Mouse (Mus musculus): Measurements from ENCODE around the gene Eno3. TPM values are rescaled to one million over a fixed set of nuclear protein-coding genes. Genes with fewer than 3 reads are reported as not detected.

Eno3 gene
- polyA plus RNA-seq, 1 experiment from 2014 or later, result 13.9 TPM

GRCm38 (mm10) chr11:70697376-70697775 is 40.4 kb downstream of the Eno3 start:
- WGBS, result 65% methylated on average over 3 of the region's 3 CpGs
- H3K4me3 ChIP-seq (replicated peaks), result no peak overlapping the region
- H3K4me1 ChIP-seq, result peaks cover 14% of the 10 kb centered on the region
- H3K36me3 ChIP-seq, result no peaks in the 10 kb centered on the region
- H3K27ac ChIP-seq, result no peak overlapping the region
- no peaks in the 10 kb centered on the region for H3K27me3 ChIP-seq (replicated peaks)
- H3K9me3 ChIP-seq, result no peaks in the 10 kb centered on the region
- no peak for ATAC-seq (ENCODE audit: insufficient read depth, low FRiP score, low read depth)
- H3K9ac ChIP-seq, result no peak overlapping the region
- no peak overlapping the region for H3K4me2 ChIP-seq

- Histone ChIP-seq H3K9ac (no peak overlapping the region), H3K27ac (no peak overlapping the region), H3K4me2 (no peak overlapping the region), H3K36me3 (0 out of 2 replicates have a peak, but pooled peaks cover 4% of the 10 kb centered on the region), H3K4me1 (peaks cover 19% of the 10 kb centered on the region), H3K9me3 (no peaks in the 10 kb centered on the region), H3K4me3 (replicated peaks) (no peak overlapping the region), H3K27me3 (replicated peaks) (no peaks in the 10 kb centered on the region)
- ATAC-seq (ENCODE audit: insufficient read depth, low FRiP score, low read depth), result no peak
- WGBS, result 74% methylated on average over 2 of the region's 2 CpGs
These were observed 42.0 kb downstream of the Eno3 start for GRCm38 (mm10) chr11:70699051-70699450.

GRCm38 (mm10) chr11:70699722-70700556 is 42.9 kb downstream of the Eno3 start, which contains the start of the genes Inca1 and Kif1c:
TSS of gene Inca1 (minus strand) at chr11:70700155.
TSS of gene Kif1c (plus strand) at chr11:70700548.
- ATAC-seq (ENCODE audit: insufficient read depth, low FRiP score, low read depth), result peak; percentile 95

GRCm38 (mm10) chr11:70700613-70701012 is 43.6 kb downstream of the Eno3 start:
- Histone ChIP-seq H3K9me3 (no peaks in the 10 kb centered on the region), H3K9ac (peak overlapping the region; percentile 88), H3K27ac (peak overlapping the region; percentile 94), H3K4me1 (peaks cover 19% of the 10 kb centered on the region), H3K4me3 (replicated peaks) (peak overlapping the region; percentile 85), H3K4me2 (peak overlapping the region; percentile 80), H3K36me3 (peaks cover 19% of the 10 kb centered on the region), H3K27me3 (replicated peaks) (no peaks in the 10 kb centered on the region)
- WGBS, result under 1% methylated on average over 34 of the region's 34 CpGs
- peak; percentile 23 for ATAC-seq (ENCODE audit: insufficient read depth, low FRiP score, low read depth)

More at GRCm38 (mm10) chr11:70699722-70700556, 42.9 kb downstream of the Eno3 start, which contains the start of the genes Inca1 and Kif1c:
- Histone ChIP-seq H3K4me1 (peaks cover 19% of the 10 kb centered on the region), H3K4me3 (replicated peaks) (peak within 1 kb of the TSS; percentile 85), H3K27me3 (replicated peaks) (no peaks in the 10 kb centered on the region), H3K36me3 (peaks cover 13% of the 10 kb centered on the region), H3K9me3 (no peaks in the 10 kb centered on the region), H3K4me2 (peak within 1 kb of the TSS; percentile 80), H3K9ac (peak within 1 kb of the TSS; percentile 88), H3K27ac (peak within 1 kb of the TSS; percentile 94)
- WGBS, result 1% methylated on average over 57 of the region's 69 CpGs

GRCm38 (mm10) chr11:70701221-70701955 is 44.4 kb downstream of the Eno3 start:
- peak overlapping the region; percentile 88 for H3K9ac ChIP-seq
- H3K4me1 ChIP-seq, result peaks cover 19% of the 10 kb centered on the region
- ATAC-seq (ENCODE audit: insufficient read depth, low FRiP score, low read depth), result no peak
- no peaks in the 10 kb centered on the region for H3K27me3 ChIP-seq (replicated peaks)
- peaks cover 27% of the 10 kb centered on the region for H3K36me3 ChIP-seq
- peak overlapping the region; percentile 80 for H3K4me2 ChIP-seq
- H3K9me3 ChIP-seq, result no peaks in the 10 kb centered on the region
- WGBS, result 16% methylated on average over 10 of the region's 10 CpGs
- H3K4me3 ChIP-seq (replicated peaks), result peak overlapping the region; percentile 85
- peak overlapping the region; percentile 94 for H3K27ac ChIP-seq

GRCm38 (mm10) chr11:70701984-70702733 is 45.2 kb downstream of the Eno3 start:
- Histone ChIP-seq H3K9ac (no peak overlapping the region), H3K36me3 (peaks cover 35% of the 10 kb centered on the region)

GRCm38 (mm10) chr11:70702781-70703180 is 45.8 kb downstream of the Eno3 start:
- Histone ChIP-seq H3K4me3 (replicated peaks) (no peak overlapping the region), H3K9ac (no peak overlapping the region), H3K4me2 (peak overlapping the region; percentile 80; the same call in 1 of the 2 replicates), H3K36me3 (peaks cover 41% of the 10 kb centered on the region), H3K27me3 (replicated peaks) (no peaks in the 10 kb centered on the region), H3K4me1 (peaks cover 19% of the 10 kb centered on the region), H3K9me3 (no peaks in the 10 kb centered on the region), H3K27ac (no peak overlapping the region)
- ATAC-seq (ENCODE audit: insufficient read depth, low FRiP score, low read depth), result no peak
- 70% methylated on average over 6 of the region's 6 CpGs for WGBS

More at GRCm38 (mm10) chr11:70701984-70702733, 45.2 kb downstream of the Eno3 start:
- H3K4me3 ChIP-seq (replicated peaks), result 0 out of 2 replicates have a peak overlapping the region, but pooled peaks have one; percentile 85
- peaks cover 19% of the 10 kb centered on the region for H3K4me1 ChIP-seq
- H3K4me2 ChIP-seq, result peak overlapping the region; percentile 80
- ATAC-seq (ENCODE audit: insufficient read depth, low FRiP score, low read depth), result no peak
- no peaks in the 10 kb centered on the region for H3K9me3 ChIP-seq
- H3K27ac ChIP-seq, result no peak overlapping the region
- 73% methylated on average over 6 of the region's 6 CpGs for WGBS
- no peaks in the 10 kb centered on the region for H3K27me3 ChIP-seq (replicated peaks)

GRCm38 (mm10) chr11:70706127-70706526 is 49.1 kb downstream of the Eno3 start:
- 66% methylated on average over 3 of the region's 3 CpGs for WGBS
- H3K27me3 ChIP-seq (replicated peaks), result no peaks in the 10 kb centered on the region
- no peaks in the 10 kb centered on the region for H3K9me3 ChIP-seq
- H3K4me3 ChIP-seq (replicated peaks), result no peak overlapping the region
- peaks cover 59% of the 10 kb centered on the region for H3K36me3 ChIP-seq
- H3K27ac ChIP-seq, result no peak overlapping the region
- H3K4me2 ChIP-seq, result no peak overlapping the region
- H3K9ac ChIP-seq, result no peak overlapping the region
- no peak for ATAC-seq (ENCODE audit: insufficient read depth, low FRiP score, low read depth)
- H3K4me1 ChIP-seq, result peaks cover 17% of the 10 kb centered on the region

GRCm38 (mm10) chr11:70711026-70711425 is 54.0 kb downstream of the Eno3 start:
- Histone ChIP-seq H3K4me1 (no peaks in the 10 kb centered on the region), H3K4me3 (replicated peaks) (no peak overlapping the region), H3K9me3 (no peaks in the 10 kb centered on the region), H3K27me3 (replicated peaks) (no peaks in the 10 kb centered on the region), H3K4me2 (no peak overlapping the region), H3K9ac (no peak overlapping the region), H3K36me3 (peaks cover 36% of the 10 kb centered on the region), H3K27ac (no peak overlapping the region)
- ATAC-seq (ENCODE audit: insufficient read depth, low FRiP score, low read depth), result no peak
- WGBS, result 91% methylated on average over 10 of the region's 10 CpGs

Measured in stomach, embryonic 15.5 days (tissue).